Mouse (Mus musculus) MEL (cell line): ENCODE results near the gene Wipf1.

Experiments
- CHD2 ChIP-seq: IDR thresholded peaks from 2 replicates; pipeline ENCODE4 v1.6.1; 2011; ENCODE audit warnings: low read length, improper control_type of control experiment
- CTCF ChIP-seq, 3 experiments: IDR thresholded peaks in 2 of 3; conservative IDR thresholded peaks in 1 of 3; 2 replicates each; pipeline ENCODE4 v1.5.1; 2011 to 2012; ENCODE audit warnings: low read length in 3 of 3, low read depth in 2 of 3, mild to moderate bottlenecking in 2 of 3, improper control_type of control experiment in 1 of 3, inconsistent platforms in 1 of 3, mixed read lengths in 1 of 3, moderate library complexity in 1 of 3; ENCODE audit not compliant: control insufficient read depth in 1 of 3, insufficient read depth in 1 of 3, poor library complexity in 1 of 3, severe bottlenecking in 1 of 3
- E2F4 ChIP-seq: IDR thresholded peaks from 2 replicates; pipeline ENCODE4 v1.6.1; 2011; ENCODE audit warnings: low read depth, low read length, improper control_type of control experiment, borderline replicate concordance
- GATA1 ChIP-seq: IDR thresholded peaks from 2 replicates; pipeline ENCODE4 v1.6.1; 2011; ENCODE audit warnings: low read depth, low read length, improper control_type of control experiment
- NELFE ChIP-seq: IDR thresholded peaks from 2 replicates; pipeline ENCODE4 v1.6.1; 2011; ENCODE audit warnings: low read depth, low read length, improper control_type of control experiment
- POLR2A ChIP-seq, 2 experiments: IDR thresholded peaks; 2 replicates each; pipeline ENCODE4 v1.6.1; 2011 to 2012; ENCODE audit warnings: low read length in 2 of 2, mild to moderate bottlenecking in 2 of 2, control low read depth in 1 of 2, improper control_type of control experiment in 1 of 2, low read depth in 1 of 2, moderate library complexity in 1 of 2; ENCODE audit not compliant: control insufficient read depth in 1 of 2, insufficient read depth in 1 of 2, poor library complexity in 1 of 2
- USF1 ChIP-seq: IDR thresholded peaks from 2 replicates; pipeline ENCODE4 v1.6.1; 2014; ENCODE audit warnings: low read depth, mild to moderate bottlenecking, inconsistent platforms, low read length, improper control_type of control experiment, moderate library complexity
- USF2 ChIP-seq, 2 experiments: IDR thresholded peaks; 2 replicates each; pipeline ENCODE4 v1.6.1; 2011 to 2012; ENCODE audit warnings: improper control_type of control experiment in 2 of 2, low read length in 2 of 2, borderline replicate concordance in 1 of 2, inconsistent platforms in 1 of 2, low read depth in 1 of 2, mild to moderate bottlenecking in 1 of 2; ENCODE audit not compliant: insufficient read depth in 1 of 2

DNA sequence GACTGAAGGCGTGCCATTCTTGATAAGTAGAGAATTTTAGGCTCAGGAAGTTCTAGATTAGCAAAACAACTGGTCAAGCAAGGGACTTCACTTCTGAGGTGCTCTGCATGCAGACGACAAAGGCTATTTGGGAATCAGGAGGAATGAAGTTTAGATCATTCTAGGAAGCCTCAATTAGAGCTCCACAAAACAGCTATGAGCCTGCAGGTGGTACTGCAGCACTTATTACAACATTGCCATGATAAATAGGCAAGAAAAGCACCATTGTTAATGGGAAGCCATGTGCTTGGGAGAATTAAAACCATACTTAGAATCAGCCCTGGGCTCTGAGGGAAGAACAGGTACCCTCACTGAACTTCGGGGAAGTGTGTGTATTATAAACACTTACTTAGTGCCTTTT, 36.0 kb downstream of the Wipf1 start:
- TF ChIP-seq CTCF (IDR thresholded peaks at IDR 0.05 in 2 of 3, conservative IDR thresholded peaks at IDR 0.05 in 1 of 3; ENCODE audit: control insufficient read depth in 1 of 3, insufficient read depth in 1 of 3, low read depth in 2 of 3, low read length in 3 of 3, poor library complexity in 1 of 3, severe bottlenecking in 1 of 3), result no peak
- TF ChIP-seq POLR2A (IDR thresholded peaks at IDR 0.05; ENCODE audit: control insufficient read depth in 1 of 2, insufficient read depth in 1 of 2, low read depth in 1 of 2, low read length in 2 of 2, poor library complexity in 1 of 2), result no peak
- no peak for TF ChIP-seq NELFE
- no peak for TF ChIP-seq GATA1
- no peak for TF ChIP-seq USF2 (IDR thresholded peaks at IDR 0.05; ENCODE audit: borderline replicate concordance in 1 of 2, insufficient read depth in 1 of 2, low read depth in 1 of 2, low read length in 2 of 2)
- TF ChIP-seq USF1, result no peak
- TF ChIP-seq E2F4, result no peak
- no peak for TF ChIP-seq CHD2
